Mouse (Mus musculus) CH12.LX (cell line): Measurements from ENCODE around the gene N4bp2l1. TPM values are rescaled to one million over a fixed set of nuclear protein-coding genes. Genes with fewer than 3 reads are reported as not detected.
A peak's percentile ranks its signal among the peaks of the same experiment; 100 is the strongest.

ENCODE experiments used
- DNase-seq: peaks from one replicate; pipeline ENCODE4 v3.0.0-alpha.2; 2013; ENCODE audit errors: extremely low read depth
- H3K27ac ChIP-seq: 2 replicates; pipeline ENCODE4 v1.5.1; 2012; ENCODE audit warnings: low read depth, mild to moderate bottlenecking, control low read depth, moderate library complexity; ENCODE audit not compliant: insufficient read depth
- H3K27me3 ChIP-seq: replicated peaks from 2 replicates; pipeline ENCODE3; 2012; ENCODE audit warnings: inconsistent platforms
- H3K36me3 ChIP-seq, 2 experiments: replicated peaks in 1 of 2; 2 replicates each; pipeline versions ENCODE3 to v1.6.1; 2012; ENCODE audit warnings: inconsistent platforms in 1 of 2, low read length in 1 of 2, mild to moderate bottlenecking in 1 of 2, mixed read lengths in 1 of 2, moderate library complexity in 1 of 2; ENCODE audit not compliant: control insufficient read depth in 1 of 2, insufficient read depth in 1 of 2
- H3K4me1 ChIP-seq, 2 experiments: 2 replicates each; pipeline ENCODE4 v1.6.1; 2012; ENCODE audit warnings: inconsistent platforms in 1 of 2, moderate library complexity in 1 of 2; ENCODE audit not compliant: insufficient read depth in 2 of 2, control insufficient read depth in 1 of 2
- H3K4me2 ChIP-seq: 2 replicates; pipeline ENCODE4 v1.6.1; 2012; ENCODE audit warnings: low read depth, mild to moderate bottlenecking, control low read depth; ENCODE audit not compliant: poor library complexity, insufficient read depth, severe bottlenecking
- H3K4me3 ChIP-seq, 3 experiments: fragments of 150-350 bp in 1 of 3; sonication (generic) in 1 of 3; replicated peaks in 1 of 3; 2 replicates each; pipeline versions ENCODE3 to v1.5.1; 2011 to 2012; ENCODE audit warnings: low read depth in 2 of 3, low read length in 2 of 3, mild to moderate bottlenecking in 2 of 3, moderate library complexity in 2 of 3, control low read depth in 1 of 3, improper control_type of control experiment in 1 of 3, inconsistent platforms in 1 of 3, mixed read lengths in 1 of 3; ENCODE audit not compliant: poor library complexity in 1 of 3
- H3K79me2 ChIP-seq: replicated peaks from 2 replicates; pipeline ENCODE4 v1.6.1; 2012; ENCODE audit warnings: mild to moderate bottlenecking, moderate library complexity; ENCODE audit not compliant: control insufficient read depth, poor library complexity, insufficient read depth, severe bottlenecking; ENCODE audit errors: extremely low read depth
- H3K9ac ChIP-seq: 2 replicates; pipeline ENCODE4 v1.6.1; 2012; ENCODE audit warnings: low read depth, mild to moderate bottlenecking, control low read depth, moderate library complexity; ENCODE audit not compliant: insufficient read depth
- H3K9me3 ChIP-seq: replicated peaks from 2 replicates; pipeline ENCODE3; 2012; ENCODE audit warnings: low read length, inconsistent platforms, mixed read lengths
- BHLHE40 ChIP-seq: IDR thresholded peaks from 2 replicates; pipeline ENCODE4 v1.6.1; 2011; ENCODE audit warnings: mild to moderate bottlenecking, low read depth, low read length, improper control_type of control experiment
- CHD1 ChIP-seq: IDR thresholded peaks from 2 replicates; pipeline ENCODE4 v1.6.1; 2012; ENCODE audit warnings: low read depth, low read length, improper control_type of control experiment, inconsistent platforms
- ELF1 ChIP-seq: IDR thresholded peaks from 2 replicates; pipeline ENCODE4 v1.6.1; 2014; ENCODE audit warnings: low read depth, mild to moderate bottlenecking, inconsistent platforms, low read length, improper control_type of control experiment
- EP300 ChIP-seq: IDR thresholded peaks from 2 replicates; pipeline ENCODE4 v1.6.1; 2011; ENCODE audit warnings: low read length, improper control_type of control experiment
- ETS1 ChIP-seq: conservative IDR thresholded peaks from 2 replicates; pipeline ENCODE4 v1.6.1; 2012; ENCODE audit warnings: low read depth, mild to moderate bottlenecking, inconsistent platforms, low read length, improper control_type of control experiment, moderate library complexity
- HCFC1 ChIP-seq: IDR thresholded peaks from 2 replicates; pipeline ENCODE4 v1.6.1; 2012; ENCODE audit warnings: low read depth, mild to moderate bottlenecking, inconsistent platforms, low read length, improper control_type of control experiment
- MAX ChIP-seq: IDR thresholded peaks from 2 replicates; pipeline ENCODE4 v1.6.1; 2011; ENCODE audit warnings: low read length, improper control_type of control experiment
- MXI1 ChIP-seq: IDR thresholded peaks from 2 replicates; pipeline ENCODE4 v1.6.1; 2011; ENCODE audit warnings: mild to moderate bottlenecking, low read depth, low read length, improper control_type of control experiment
- MYC ChIP-seq: IDR thresholded peaks from 2 replicates; pipeline ENCODE4 v1.6.1; 2011; ENCODE audit warnings: low read depth, mild to moderate bottlenecking, improper control_type of control experiment, low read length
- NELFE ChIP-seq: IDR thresholded peaks from 2 replicates; pipeline ENCODE4 v1.6.1; 2011; ENCODE audit warnings: low read depth, low read length, improper control_type of control experiment
- NRF1 ChIP-seq: IDR thresholded peaks from 2 replicates; pipeline ENCODE4 v1.6.1; 2014; ENCODE audit warnings: low read depth, mild to moderate bottlenecking, inconsistent platforms, low read length, improper control_type of control experiment, moderate library complexity
- POLR2AphosphoS2 ChIP-seq: IDR thresholded peaks from 2 replicates; pipeline ENCODE4 v1.6.1; 2011; ENCODE audit warnings: low read depth, low read length, improper control_type of control experiment
- SIN3A ChIP-seq: IDR thresholded peaks from 2 replicates; pipeline ENCODE4 v1.6.1; 2012; ENCODE audit warnings: low read length, improper control_type of control experiment, inconsistent platforms
- TBP ChIP-seq: conservative IDR thresholded peaks from 2 replicates; pipeline ENCODE4 v1.6.1; 2011; ENCODE audit warnings: low read depth, low read length, improper control_type of control experiment
- TCF12 ChIP-seq: IDR thresholded peaks from 2 replicates; pipeline ENCODE4 v1.6.1; 2014; ENCODE audit warnings: low read depth, mild to moderate bottlenecking, inconsistent platforms, low read length, improper control_type of control experiment
- UBTF ChIP-seq: IDR thresholded peaks from 2 replicates; pipeline ENCODE4 v1.6.1; 2012; ENCODE audit warnings: low read depth, mild to moderate bottlenecking, inconsistent platforms, low read length, improper control_type of control experiment, moderate library complexity
- USF1 ChIP-seq: IDR thresholded peaks from 2 replicates; pipeline ENCODE4 v1.6.1; 2014; ENCODE audit warnings: low read depth, mild to moderate bottlenecking, inconsistent platforms, low read length, improper control_type of control experiment
- USF2 ChIP-seq: conservative IDR thresholded peaks from 2 replicates; pipeline ENCODE4 v1.6.1; 2011; ENCODE audit warnings: low read depth, low read length, improper control_type of control experiment
- dilution Hi-C: fragments of 300-500 bp; cut with MboI; formaldehyde crosslinking; loops from 2 replicates; pipeline ENCODE4 v1.14.3; 2020; ENCODE audit warnings: low sequenced_read_pairs; ENCODE audit not compliant: extremely low pct_unique_long_range_greater_than_20kb, extremely low pct_ligation_motif_present
- in situ Hi-C: fragments of 300-500 bp; cut with MboI; formaldehyde crosslinking; loops from 3 replicates; pipeline ENCODE4 v1.14.3; 2019; ENCODE audit warnings: low sequenced_read_pairs, low pct_ligation_motif_present, low pct_unique_long_range_greater_than_20kb, mixed read lengths
- polyA plus RNA-seq: library from polyadenylated mRNA; unstranded; fragments of >175 nt; gene quantifications from 2 replicates; pipeline ENCODE4 v1.2.1, GENCODE M21; 2012; ENCODE audit warnings: low read depth; ENCODE audit not compliant: insufficient read length
- total RNA-seq, 2 experiments: library from RNA; depleted of rRNA; stranded (reverse); fragments of 300-350 nt in 1 of 2; fragments of >200 nt in 1 of 2; gene quantifications; 2 replicates each; pipeline ENCODE4 v1.2.3; 2012 to 2014

N4bp2l1 gene
- total and polyA plus RNA-seq, 3 experiments: 9.5 to 18.6 (median 10.2) TPM

DNA sequence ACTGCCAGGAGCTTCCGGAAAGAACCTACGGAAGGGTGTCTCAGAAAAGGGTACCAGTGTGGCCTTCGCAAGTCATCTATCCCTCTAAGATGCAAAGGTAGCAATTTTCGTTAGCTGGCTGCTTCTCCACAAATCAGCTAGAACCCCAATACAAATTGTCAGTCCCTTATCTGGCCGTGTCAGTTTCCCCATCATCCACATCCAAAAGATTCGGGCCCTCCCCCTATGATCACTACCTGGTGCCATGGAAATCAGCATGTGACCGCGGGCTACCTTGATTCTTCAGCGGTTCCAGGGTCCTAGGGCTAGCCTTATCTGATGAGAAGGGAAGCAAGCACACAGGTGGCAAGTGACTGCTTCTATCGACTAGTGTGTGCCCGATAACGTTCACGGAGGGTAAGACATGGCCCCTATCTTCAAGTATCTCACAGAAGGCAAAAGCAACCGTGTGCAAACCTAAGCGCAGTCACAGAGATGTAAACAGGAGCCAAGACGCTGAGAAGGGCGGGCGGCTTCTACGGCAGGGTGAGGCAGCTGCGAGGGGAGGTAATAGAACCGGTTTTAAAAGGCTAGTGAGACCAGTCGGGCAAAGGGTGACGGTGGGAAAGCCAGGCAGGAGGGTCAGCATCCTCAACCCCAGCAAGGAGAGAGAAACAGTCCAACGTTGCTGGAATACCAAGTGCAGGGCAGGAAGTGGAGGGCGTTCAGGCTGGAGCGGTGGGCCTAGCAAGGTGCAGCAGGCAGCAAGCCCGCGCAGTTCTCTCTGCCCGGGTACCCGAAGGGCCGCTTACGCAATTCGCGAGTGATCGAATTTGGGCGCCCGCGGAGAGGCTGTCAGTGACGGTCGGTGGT, 3.9 kb downstream of the N4bp2l1 start:
- dilution Hi-C loops: no loop called here
- peak; percentile 58 for DNase-seq

DNA sequence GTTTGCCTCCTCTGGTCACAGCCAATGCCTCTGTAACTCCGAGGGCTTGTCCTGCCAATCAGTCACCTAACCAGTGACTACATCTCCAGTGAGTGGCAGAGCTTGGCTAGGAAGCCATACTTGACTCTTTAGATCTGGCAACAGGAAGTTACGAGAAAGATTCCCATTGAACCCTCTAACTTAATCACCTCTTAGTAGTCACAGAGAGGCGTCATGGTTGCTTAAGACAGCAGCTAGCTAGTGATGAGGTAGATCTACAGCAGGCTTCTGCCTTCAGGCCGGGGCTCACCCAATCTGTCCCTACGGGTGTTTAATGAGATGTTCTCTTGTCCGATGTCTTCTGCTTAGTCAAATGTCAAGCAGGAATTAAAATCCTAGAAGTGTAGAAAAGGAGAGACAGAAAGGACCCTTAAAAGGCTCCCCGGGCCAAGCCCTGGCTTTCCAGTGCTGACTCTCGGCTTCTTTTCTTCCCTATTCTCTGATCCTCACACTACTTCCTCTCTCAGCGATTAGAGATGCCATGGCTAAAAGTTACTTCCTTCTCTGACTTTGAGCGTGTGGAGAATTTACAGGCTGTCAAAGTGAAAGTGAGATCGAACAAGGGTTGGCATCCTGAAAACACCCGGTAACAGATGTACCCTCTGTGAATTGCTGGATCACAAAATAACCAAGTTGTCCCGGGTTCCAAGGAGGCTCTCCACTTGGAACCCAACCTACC, 4.6 kb downstream of the N4bp2l1 start:
- peak overlapping the region; percentile 92 for H3K27ac ChIP-seq
- peaks cover 3% of the 10 kb centered on the region for H3K9me3 ChIP-seq
- peaks cover 15% of the 10 kb centered on the region for H3K79me2 ChIP-seq
- H3K4me2 ChIP-seq: peak overlapping the region; percentile 68
- peak overlapping the region; percentile 85 for H3K9ac ChIP-seq
- peak overlapping the region; percentile 81 to 95 (median 87) for H3K4me3 ChIP-seq
- no peaks in the 10 kb centered on the region for H3K27me3 ChIP-seq
- H3K36me3 ChIP-seq: peaks cover 0 to 29% of the 10 kb centered on the region in 2 experiments
- dilution Hi-C loops (no loop called here), in situ Hi-C loops (no loop called here)
- TF ChIP-seq POLR2AphosphoS2 (no peak), TCF12 (peak; percentile 35; the same call in 1 of the 2 replicates), ELF1 (peak; percentile 5; the same call in 1 of the 2 replicates), TBP (peak; percentile 33; the same call in 1 of the 2 replicates), EP300 (peak; percentile 10; the same call in 1 of the 2 replicates), SIN3A (peak; percentile 47; the same call in 1 of the 2 replicates), BHLHE40 (no peak)
- peak; percentile 56 for DNase-seq
- peaks cover 10 to 32% of the 10 kb centered on the region in 2 experiments for H3K4me1 ChIP-seq

More for the DNA sequence above, 3.9 kb downstream of the N4bp2l1 start:
- Histone ChIP-seq H3K4me3 (peak overlapping the region; percentile 81 to 95 (median 87)), H3K27me3 (no peaks in the 10 kb centered on the region), H3K79me2 (peaks cover 15% of the 10 kb centered on the region), H3K36me3 (peaks cover 0 to 26% of the 10 kb centered on the region in 2 experiments), H3K27ac (peak overlapping the region; percentile 92), H3K4me2 (peak overlapping the region; percentile 68), H3K9me3 (peaks cover 3% of the 10 kb centered on the region), H3K4me1 (peaks cover 10 to 38% of the 10 kb centered on the region in 2 experiments), H3K9ac (peak overlapping the region; percentile 85)
- in situ Hi-C loops: no loop called here
- no peak for TF ChIP-seq TBP
- no peak for TF ChIP-seq NRF1
- peak; percentile 70 for TF ChIP-seq BHLHE40
- TF ChIP-seq SIN3A: peak; percentile 37; the same call in 1 of the 2 replicates
- TF ChIP-seq TCF12: peak; percentile 15; the same call in 1 of the 2 replicates
- peak; percentile 32; the same call in 1 of the 2 replicates for TF ChIP-seq MYC
- TF ChIP-seq EP300: peak; percentile 3; the same call in 1 of the 2 replicates
- peak; percentile 5 for TF ChIP-seq ETS1
- TF ChIP-seq POLR2AphosphoS2: no peak
- TF ChIP-seq HCFC1: no peak; the same call in 1 of the 2 replicates
- TF ChIP-seq CHD1: no peak
- no peak for TF ChIP-seq USF2
- TF ChIP-seq MAX: peak; percentile 25; the same call in 1 of the 2 replicates
- TF ChIP-seq NELFE: no peak; the same call in 1 of the 2 replicates
- peak; percentile 76 for TF ChIP-seq UBTF
- peak; percentile 40 for TF ChIP-seq USF1
- 0 out of 2 replicates have a peak, but pooled peaks have one; percentile 9 for TF ChIP-seq ELF1
- TF ChIP-seq MXI1: peak; percentile 76
